Mouse (Mus musculus) liver, embryonic 14.5 days (tissue): ENCODE measurements at regions not wholly inside any gene's neighbourhood (a gene's known extent, or its start where the extent isn't known, plus 50 kb on each side); places are given as distances from the start of the nearest gene placed in this dataset.

Source experiments
- ATAC-seq: fragments of 200-750 bp; cut with Nextera tagmentation; 2 replicates; pipeline ENCODE4 v1.8.0; 2017; ENCODE audit warnings: moderate number of reproducible peaks, mild to moderate bottlenecking, moderate library complexity; ENCODE audit not compliant: insufficient read depth
- DNase-seq, 3 experiments: peaks; one replicate each; pipeline ENCODE4 v3.0.0-alpha.2; 2012 to 2013; ENCODE audit warnings: low read depth in 3 of 3, low spot score in 3 of 3
- H3K27ac ChIP-seq: fragments of 300-500 bp; sonication (generic); 2 replicates; pipeline ENCODE4 v1.5.1; 2014; ENCODE audit warnings: moderate library complexity, mild to moderate bottlenecking, control low read depth, inconsistent platforms
- H3K27me3 ChIP-seq: fragments of 300-500 bp; sonication (generic); 2 replicates; pipeline ENCODE4 v1.6.1; 2014; ENCODE audit warnings: mild to moderate bottlenecking, low read length, moderate library complexity; ENCODE audit not compliant: control insufficient read depth, insufficient read depth
- H3K36me3 ChIP-seq: fragments of 300-500 bp; sonication (generic); replicated peaks from 2 replicates; pipeline ENCODE4 v1.6.1; 2014; ENCODE audit warnings: low read depth; ENCODE audit not compliant: control insufficient read depth, insufficient read depth
- H3K4me1 ChIP-seq, 2 experiments: fragments of 200-500 bp in 1 of 2; fragments of 300-500 bp in 1 of 2; sonication (generic) in 1 of 2; replicated peaks; 2 replicates each; pipeline ENCODE4 v1.6.1; 2012 to 2014; ENCODE audit warnings: antibody characterized with exemption in 1 of 2, inconsistent platforms in 1 of 2, low read length in 1 of 2; ENCODE audit not compliant: control insufficient read depth in 2 of 2, insufficient read depth in 2 of 2
- H3K4me2 ChIP-seq: fragments of 300-500 bp; sonication (generic); 2 replicates; pipeline ENCODE4 v1.6.1; 2014; ENCODE audit warnings: low read depth, mild to moderate bottlenecking, control low read depth, moderate library complexity
- H3K4me3 ChIP-seq, 2 experiments: fragments of 200-500 bp in 1 of 2; fragments of 300-500 bp in 1 of 2; sonication (generic) in 1 of 2; 2 replicates each; pipeline ENCODE4 v1.5.1; 2012 to 2014; ENCODE audit warnings: low read depth in 2 of 2, low read length in 2 of 2, mild to moderate bottlenecking in 2 of 2, control low read depth in 1 of 2, inconsistent platforms in 1 of 2, moderate library complexity in 1 of 2; ENCODE audit not compliant: insufficient read depth in 1 of 2
- H3K9ac ChIP-seq: fragments of 300-500 bp; sonication (generic); replicated peaks from 2 replicates; pipeline ENCODE4 v1.6.1; 2014; ENCODE audit warnings: mild to moderate bottlenecking, control low read depth, moderate library complexity
- H3K9me3 ChIP-seq: fragments of 300-500 bp; sonication (generic); 2 replicates; pipeline ENCODE4 v1.6.1; 2016; ENCODE audit warnings: low read length, mixed read lengths; ENCODE audit not compliant: control insufficient read depth
- CTCF ChIP-seq: IDR thresholded peaks from 2 replicates; pipeline ENCODE4 v1.5.1; 2016; ENCODE audit warnings: antibody characterized with exemption, low read depth, control low read depth
- EP300 ChIP-seq: IDR thresholded peaks from 2 replicates; pipeline ENCODE4 v1.6.1; 2016; ENCODE audit warnings: antibody characterized with exemption, low read depth
- WGBS: fragments of 180-500 bp; shearing (Covaris S2); extraction: QIAGEN DNeasy Blood & Tissue Kit; methylation state at CpG from one replicate; pipeline ENCODE4 v1.1.7; 2014; ENCODE audit not compliant: insufficient replicate concordance; 5-methylcytosine and 5-hydroxymethylcytosine counted together

- TF ChIP-seq CTCF: no peak
- TF ChIP-seq EP300: no peak
- no peak for DNase-seq
- no peaks in the 10 kb centered on the region for H3K9me3 ChIP-seq
- H3K4me1 ChIP-seq: peaks cover 7 to 14% of the 10 kb centered on the region in 2 experiments
- no peaks in the 10 kb centered on the region for H3K27me3 ChIP-seq
- H3K4me3 ChIP-seq: no peak overlapping the region
- H3K4me2 ChIP-seq: no peak overlapping the region
- H3K36me3 ChIP-seq: no peaks in the 10 kb centered on the region
- H3K9ac ChIP-seq: no peak overlapping the region
- H3K27ac ChIP-seq: no peak overlapping the region
- no peak for ATAC-seq
- WGBS: 62% methylated on average over 6 of the region's 6 CpGs
Measured at GRCm38 (mm10) chr17:84875031-84875430, 81.5 kb upstream of the Ppm1b start.

DNA sequence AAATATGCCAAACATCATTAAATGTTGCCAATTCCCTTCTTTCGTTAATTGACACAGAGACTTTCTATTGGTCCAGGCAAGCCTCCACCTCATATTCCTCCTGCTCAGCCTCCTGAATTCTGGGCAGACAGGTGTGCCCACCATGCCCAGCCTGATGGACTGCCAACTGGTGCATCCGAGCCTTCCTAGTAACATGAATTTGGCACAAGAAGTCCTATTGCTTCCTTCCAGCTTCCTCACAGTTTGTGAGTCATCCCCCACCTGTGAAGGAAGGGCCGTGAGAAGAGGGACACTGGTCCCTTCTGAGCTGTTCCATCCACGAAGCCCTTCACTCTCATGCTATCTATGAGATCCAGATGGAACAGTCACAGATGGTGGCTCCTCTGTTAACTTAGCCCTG is 80.5 kb upstream of the Ppm1b start:
- Histone ChIP-seq H3K4me2 (no peak overlapping the region), H3K27me3 (no peaks in the 10 kb centered on the region), H3K27ac (no peak overlapping the region), H3K36me3 (no peaks in the 10 kb centered on the region), H3K4me1 (peaks cover 7 to 14% of the 10 kb centered on the region in 2 experiments), H3K4me3 (no peak overlapping the region), H3K9me3 (no peaks in the 10 kb centered on the region), H3K9ac (no peak overlapping the region)
- 57% methylated on average over 4 of the region's 4 CpGs for WGBS
- TF ChIP-seq CTCF (no peak), EP300 (no peak)
- ATAC-seq (no peak), DNase-seq (no peak)

DNA sequence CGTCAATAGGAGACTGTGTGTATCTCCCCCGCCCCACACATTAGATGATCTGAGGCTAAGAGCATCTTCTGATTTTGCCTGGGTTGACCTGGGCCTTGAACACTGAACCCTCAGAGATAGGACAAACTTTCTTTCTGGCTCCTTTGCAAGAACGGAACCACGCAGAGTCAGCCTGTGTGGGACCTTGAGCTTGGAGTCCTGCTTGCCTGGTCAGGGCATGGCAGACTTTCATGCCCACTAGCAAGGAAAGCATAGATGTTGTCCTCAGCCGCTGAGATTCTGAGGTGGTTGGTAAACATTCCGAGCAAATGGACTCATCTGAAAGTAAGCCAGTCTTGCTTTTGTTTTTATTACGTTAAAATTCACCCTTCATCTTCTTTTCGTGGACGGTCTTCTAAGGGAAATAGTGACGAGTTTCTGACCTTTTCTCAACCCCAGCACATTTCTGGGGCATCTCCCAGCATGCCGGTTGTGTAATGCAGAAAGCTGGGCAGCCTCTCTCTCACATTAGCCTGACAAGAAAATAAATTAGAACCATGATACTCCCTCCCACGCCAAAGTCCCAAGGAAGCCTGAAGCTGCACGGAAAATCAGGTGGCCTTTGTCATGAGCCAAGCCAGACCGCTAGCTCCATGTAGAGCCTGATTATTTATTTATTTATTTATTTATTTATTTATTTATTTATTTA is 79.2 kb upstream of the Ppm1b start:
- TF ChIP-seq CTCF: no peak
- no peak for TF ChIP-seq EP300
- Histone ChIP-seq H3K9me3 (no peaks in the 10 kb centered on the region), H3K4me1 (peaks cover 7 to 14% of the 10 kb centered on the region in 2 experiments), H3K36me3 (no peaks in the 10 kb centered on the region), H3K4me3 (no peak overlapping the region), H3K27me3 (no peaks in the 10 kb centered on the region), H3K9ac (no peak overlapping the region), H3K4me2 (no peak overlapping the region), H3K27ac (no peak overlapping the region)
- WGBS: 72% methylated on average over 14 of the region's 14 CpGs
- no peak for DNase-seq
- ATAC-seq: peak; percentile 2; the same call in 1 of the 2 replicates

DNA sequence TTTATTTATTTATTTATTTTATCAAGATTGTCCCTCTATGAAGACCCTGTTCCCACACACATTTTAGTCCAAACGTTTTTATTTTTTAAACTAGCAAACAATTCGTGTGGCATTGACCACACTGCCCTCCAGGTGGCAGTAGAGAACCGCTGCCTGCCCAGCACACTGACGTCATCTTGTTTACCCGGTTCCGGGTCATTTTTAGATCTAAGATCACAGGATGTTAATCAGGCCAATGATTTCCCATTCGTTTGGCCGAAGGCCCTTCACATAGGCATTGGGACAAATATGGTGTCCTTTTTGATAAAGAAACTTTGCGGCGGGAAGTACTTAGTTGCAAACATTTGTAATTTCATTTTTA is 78.7 kb upstream of the Ppm1b start:
- H3K27ac ChIP-seq: peak overlapping the region; percentile 87

DNA sequence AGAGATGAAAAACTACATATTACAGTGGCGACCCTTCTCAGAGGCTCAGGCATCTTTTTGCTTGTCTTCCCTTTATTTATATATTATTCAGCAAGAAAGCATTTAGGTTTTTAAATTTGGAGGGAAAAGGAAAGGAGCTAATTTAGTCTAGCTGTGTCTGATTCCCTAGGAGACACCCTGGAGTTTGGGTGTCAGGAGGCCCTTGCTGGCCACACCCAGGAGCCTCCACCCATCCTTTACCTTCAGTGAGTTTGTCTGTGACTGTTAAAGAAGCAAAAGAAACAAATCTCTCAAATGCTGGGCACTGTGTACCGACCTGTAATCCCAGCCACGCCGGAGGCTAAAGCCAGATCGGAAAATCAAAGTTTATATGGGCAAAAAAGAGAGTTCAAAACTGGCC is 78.2 kb upstream of the Ppm1b start:
- WGBS: 63% methylated on average over 5 of the region's 5 CpGs
- Histone ChIP-seq H3K36me3 (no peaks in the 10 kb centered on the region), H3K27ac (peak overlapping the region; percentile 87), H3K4me2 (peak overlapping the region; percentile 72), H3K9ac (peak overlapping the region; percentile 63), H3K9me3 (no peaks in the 10 kb centered on the region), H3K27me3 (no peaks in the 10 kb centered on the region), H3K4me3 (peak overlapping the region; percentile 32 to 49; a peak in 3 of 4 replicates), H3K4me1 (peaks cover 7 to 14% of the 10 kb centered on the region in 2 experiments)
- TF ChIP-seq CTCF: no peak
- TF ChIP-seq EP300: 0 out of 2 replicates have a peak, but pooled peaks have one; percentile 2
- ATAC-seq: peak; percentile 80
- peak in 1 of 3 experiments; percentile 46 for DNase-seq

More for the DNA sequence above, 78.7 kb upstream of the Ppm1b start:
- DNase-seq (peak; percentile 50 to 74 (median 56)), ATAC-seq (peak; percentile 71)
- peak overlapping the region; percentile 63 for H3K9ac ChIP-seq
- peak overlapping the region; percentile 72 for H3K4me2 ChIP-seq
- no peaks in the 10 kb centered on the region for H3K9me3 ChIP-seq
- H3K4me3 ChIP-seq: peak overlapping the region; percentile 32 to 49
- WGBS: 12% methylated on average over 10 of the region's 10 CpGs
- H3K4me1 ChIP-seq: peaks cover 7 to 14% of the 10 kb centered on the region in 2 experiments
- no peaks in the 10 kb centered on the region for H3K36me3 ChIP-seq
- H3K27me3 ChIP-seq: no peaks in the 10 kb centered on the region
- TF ChIP-seq CTCF (peak; percentile 98), EP300 (0 out of 2 replicates have a peak, but pooled peaks have one; percentile 7)
